Mouse (Mus musculus) left cerebral cortex, adult 2 months (tissue): ENCODE results near the gene Rhod. TPM values are rescaled to one million over a fixed set of nuclear protein-coding genes. Genes with fewer than 3 reads are reported as not detected.
A peak's percentile ranks its signal among the peaks of the same experiment; 100 is the strongest.
"Not testable (repeated sequence)": the region's sequence is repeated elsewhere in the genome, so short reads cannot be mapped to it uniquely, and the experiment has no call there.

Experiments used
- DNase-seq, 2 experiments: peaks; one replicate each; pipeline ENCODE4 v3.0.0; 2021 to 2022; ENCODE audit warnings: low spot score in 2 of 2, mixed read lengths in 1 of 2; ENCODE audit errors: extremely low spot score in 1 of 2
- H3K27ac ChIP-seq: fragments of 200-600 bp; 2 replicates; pipeline ENCODE4 v1.8.1; 2022
- H3K4me3 ChIP-seq: fragments of 200-600 bp; 2 replicates; pipeline ENCODE4 v1.8.1; 2022
- CTCF ChIP-seq: fragments of 200-600 bp; IDR thresholded peaks from 2 replicates; pipeline ENCODE4 v1.8.1; 2022; ENCODE audit warnings: antibody characterized with exemption, mild to moderate bottlenecking, moderate library complexity
- intact Hi-C: fragments of 180-260 bp; cut with DNase I; formaldehyde crosslinking; loops from one replicate; pipeline ENCODE4 v1.15.1; 2025
- total RNA-seq, 2 experiments: library from RNA; stranded (reverse); gene quantifications; 2 replicates each; pipeline ENCODE4 v1.2.3; 2021

Rhod gene
- total RNA-seq, 2 experiments from 2014 or later = 0.75 to 1.2 TPM

- peak overlapping the region; percentile 99 for H3K27ac ChIP-seq
- no peak for TF ChIP-seq CTCF
- DNase-seq = peak; percentile 90 to 93
- H3K4me3 ChIP-seq = peak overlapping the region; percentile 100
- intact Hi-C loops = loop anchor here (1.0 to 5.0 kb wide), 2 partner anchors 64 to 80 kb away; partner anchors contain the start of gene Syt12
Measured at GRCm38 (mm10) chr19:4396998-4397797, 42.0 kb downstream of the Rhod start.

- peak overlapping the region; percentile 99 for H3K27ac ChIP-seq
- intact Hi-C loops = loop anchor here (5.0 kb wide), 1 partner anchor 81 kb away; the partner anchor contains the start of gene Syt12
- H3K4me3 ChIP-seq = peak overlapping the region; percentile 100
- TF ChIP-seq CTCF = no peak
- peak; percentile 18 to 23 for DNase-seq
Measured at GRCm38 (mm10) chr19:4396081-4396997, 42.9 kb downstream of the Rhod start.

GRCm38 (mm10) chr19:4387276-4387675, 52.0 kb downstream of the Rhod start:
- TF ChIP-seq CTCF = no peak
- H3K4me3 ChIP-seq = no peak overlapping the region
- no peak overlapping the region for H3K27ac ChIP-seq
- intact Hi-C loops = no loop called here
- no peak for DNase-seq

- intact Hi-C loops = no loop called here
- TF ChIP-seq CTCF = no peak; the same call in 1 of the 2 replicates
- DNase-seq = no peak
- H3K27ac ChIP-seq = no peak overlapping the region
- no peak overlapping the region for H3K4me3 ChIP-seq
Measured at GRCm38 (mm10) chr19:4385026-4385425, 54.2 kb downstream of the Rhod start.

GRCm38 (mm10) chr19:4384322-4384721, 54.9 kb downstream of the Rhod start:
- Histone ChIP-seq H3K27ac (no peak overlapping the region), H3K4me3 (no peak overlapping the region)
- peak; percentile 30 for TF ChIP-seq CTCF
- DNase-seq = no peak
- intact Hi-C loops = no loop called here

GRCm38 (mm10) chr19:4383306-4383705, 55.9 kb downstream of the Rhod start:
- Histone ChIP-seq H3K4me3 (no peak overlapping the region), H3K27ac (no peak overlapping the region)
- DNase-seq = no peak
- intact Hi-C loops = no loop called here
- no peak for TF ChIP-seq CTCF

GRCm38 (mm10) chr19:4382303-4382702, 56.9 kb downstream of the Rhod start:
- intact Hi-C loops = not testable (repeated sequence)

More at GRCm38 (mm10) chr19:4382303-4382702, 56.9 kb downstream of the Rhod start:
- H3K27ac ChIP-seq, DNase-seq, H3K4me3 ChIP-seq: not testable (repeated sequence)
- peak; percentile 26; the same call in 1 of the 2 replicates for TF ChIP-seq CTCF

Other genes starting within 250 kb of the Rhod start
- 1 to 10 TPM; 1.4 to 1.5 TPM for gene Tbc1d10c, start 248.1 kb downstream of the Rhod start, total RNA-seq
- 100 to 1,000 TPM; 293 to 306 TPM for gene Ppp1ca, start 247.4 kb downstream of the Rhod start, total RNA-seq
- 10 to 100 TPM in 1 of 2 experiments, 1 to 10 TPM in 1; 8.7 to 10.1 TPM for gene Rad9a, start 237.8 kb downstream of the Rhod start, total RNA-seq
- gene Clcf1, start 225.2 kb downstream of the Rhod start, total RNA-seq = 1 to 10 TPM; 1.3 to 2.1 TPM
- not detected for gene AC109138.7, start 225.1 kb downstream of the Rhod start, total RNA-seq
- 10 to 100 TPM; 15.4 to 17.6 TPM for gene Pold4, start 207.5 kb downstream of the Rhod start, total RNA-seq
- 10 to 100 TPM; 60.9 to 72.6 TPM for gene Ssh3, start 170.3 kb downstream of the Rhod start, total RNA-seq
- 10 to 100 TPM; 68.7 to 75.0 TPM for gene Ankrd13d, start 156.3 kb downstream of the Rhod start, total RNA-seq
- gene Grk2, start 133.2 kb downstream of the Rhod start, total RNA-seq = 100 to 1,000 TPM; 236 to 248 TPM
- gene Kdm2a, start 41.1 kb downstream of the Rhod start, total RNA-seq = 10 to 100 TPM; 73.2 to 92.3 TPM
- gene Syt12, start 38.0 kb upstream of the Rhod start, total RNA-seq = 10 to 100 TPM; 36.8 to 39.8 TPM
- not detected for gene 2010003K11Rik, start 59.2 kb upstream of the Rhod start, total RNA-seq
- 10 to 100 TPM; 63.2 to 72.1 TPM for gene Pcx, start 71.0 kb upstream of the Rhod start, total RNA-seq
- 10 to 100 TPM; 41.2 to 44.9 TPM for gene Lrfn4, start 176.2 kb upstream of the Rhod start, total RNA-seq
- 10 to 100 TPM; 26.4 to 30.6 TPM for gene Rce1, start 186.2 kb upstream of the Rhod start, total RNA-seq